Mouse (Mus musculus) heart, adult 9 months (tissue): ENCODE measurements around the gene Hemgn.

Experiments
- DNase-seq, 2 experiments: peaks; one replicate each; pipeline ENCODE4 v3.0.0; 2022; ENCODE audit warnings: low spot score in 2 of 2

Gene Hemgn

GRCm38 (mm10) chr4:46356351-46357133 is 56.8 kb downstream of the Hemgn start:
- peak; percentile 23 to 33 for DNase-seq

- no peak for DNase-seq
Observed at GRCm38 (mm10) chr4:46353045-46353444, 60.3 kb downstream of the Hemgn start.

GRCm38 (mm10) chr4:46349530-46349929 is 63.8 kb downstream of the Hemgn start:
- DNase-seq = no peak

GRCm38 (mm10) chr4:46348897-46349296 is 64.4 kb downstream of the Hemgn start:
- no peak for DNase-seq

- no peak for DNase-seq
Observed at GRCm38 (mm10) chr4:46347580-46348515, 65.5 kb downstream of the Hemgn start.

- DNase-seq = no peak
Observed at GRCm38 (mm10) chr4:46347141-46347540, 66.2 kb downstream of the Hemgn start.

- DNase-seq = no peak
Observed at GRCm38 (mm10) chr4:46346221-46346620, 67.1 kb downstream of the Hemgn start.

- DNase-seq = no peak
Observed at GRCm38 (mm10) chr4:46345773-46346100, 67.6 kb downstream of the Hemgn start.

GRCm38 (mm10) chr4:46345056-46345772 is 68.1 kb downstream of the Hemgn start:
- DNase-seq = no peak

GRCm38 (mm10) chr4:46344288-46344687 is 69.0 kb downstream of the Hemgn start:
- DNase-seq = no peak
